Mouse (Mus musculus): ENCODE measurements at regions not wholly inside any gene's neighbourhood (a gene's known extent, or its start where the extent isn't known, plus 50 kb on each side); places are given as distances from the start of the nearest gene placed in this dataset.
A peak's percentile ranks its signal among the peaks of the same experiment; 100 is the strongest.

GRCm38 (mm10) chr3:25240196-25240595 is 96.1 kb upstream of the Naaladl2 start:
- DNase-seq, result no peak

- no peak for DNase-seq
Measured at GRCm38 (mm10) chr3:25220601-25221000, 76.5 kb upstream of the Naaladl2 start.

GRCm38 (mm10) chr3:25208041-25208685 is 64.1 kb upstream of the Naaladl2 start:
- peak; percentile 23 for DNase-seq
